In the genomic region with DNA sequence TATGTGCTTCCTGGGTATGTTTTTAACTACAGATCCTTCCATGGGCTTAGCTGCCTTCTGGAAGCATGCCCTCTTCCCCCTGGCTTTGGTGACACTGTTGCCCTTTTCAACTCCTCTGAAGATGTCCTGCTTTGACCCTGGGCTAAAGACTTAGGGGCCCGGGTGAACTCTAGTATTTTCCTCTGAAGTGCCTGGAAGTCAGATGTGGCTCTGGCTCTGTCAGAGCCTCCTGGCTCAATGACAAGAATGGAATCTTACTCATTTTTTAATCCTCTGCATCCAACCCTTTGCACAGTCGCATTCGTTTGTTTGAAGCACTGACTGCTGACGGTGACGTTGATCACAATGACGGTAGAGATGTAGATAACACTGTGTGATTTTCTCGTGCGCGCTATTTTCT, we compare ENCODE assay signal across 15 mouse cellular contexts. TPM values are rescaled to one million over a fixed set of nuclear protein-coding genes. Genes with fewer than 3 reads are reported as not detected.
DNase-seq lines count a peak whose midpoint lies in the region; TF ChIP-seq lines count a peak whose summit lies in the region.
"Had no signal": no experiment of that assay in that cellular context is flagged by ENCODE, and none has a peak within 500 bp of the region (broad histone marks: within the 10 kb centered on the region; RNA-seq: fewer than 3 reads in every experiment).

No protein-coding gene starts in this region.

- no peak for TF ChIP-seq CTCF in embryonic fibroblast, embryonic 13.5 days (IDR thresholded peaks at IDR 0.05; ENCODE audit: borderline replicate concordance, insufficient read depth, low read length)

- H3K36me3 ChIP-seq in heart, embryonic 10.5 days: no peaks in the 10 kb centered on the region
- H3K36me3 ChIP-seq: hindbrain, embryonic 10.5 days; liver, embryonic 13.5 days; midbrain, embryonic 15.5 days had no signal

- no peak for TF ChIP-seq POLR2A in embryonic fibroblast, embryonic 13.5 days (IDR thresholded peaks at IDR 0.05; ENCODE audit: low read depth, low read length)

- H3K4me1 ChIP-seq in heart, embryonic 10.5 days: peaks cover 11% of the 10 kb centered on the region
- peaks cover 20% of the 10 kb centered on the region for H3K4me1 ChIP-seq in embryonic fibroblast, embryonic 13.5 days (ENCODE audit: control insufficient read depth, insufficient read depth, low read length)
- H3K4me1 ChIP-seq: midbrain, embryonic 15.5 days had no signal

- H3K4me3 ChIP-seq in heart, embryonic 10.5 days: no peak overlapping the region
- no peak overlapping the region for H3K4me3 ChIP-seq in embryonic fibroblast, embryonic 13.5 days (ENCODE audit: insufficient read depth, low read length)
- H3K4me3 ChIP-seq: hindbrain, embryonic 10.5 days; left cerebral cortex, adult 2 months; liver, embryonic 13.5 days; midbrain, embryonic 15.5 days had no signal

- H3K27ac ChIP-seq in heart, embryonic 10.5 days: no peak overlapping the region
- H3K27ac ChIP-seq in embryonic fibroblast, embryonic 13.5 days (ENCODE audit: insufficient read depth, low read length): peak overlapping the region; percentile 56
- H3K27ac ChIP-seq: hindbrain, embryonic 10.5 days; left cerebral cortex, adult 2 months; liver, embryonic 13.5 days; midbrain, embryonic 15.5 days had no signal

- H3K27me3 ChIP-seq in heart, embryonic 10.5 days (ENCODE audit: insufficient read depth, poor library complexity, severe bottlenecking): no peaks in the 10 kb centered on the region
- H3K27me3 ChIP-seq: CH12.LX; liver, embryonic 13.5 days; midbrain, embryonic 15.5 days had no signal

- WGBS in heart, embryonic 10.5 days: 61% methylated on average over 9 of the region's 9 CpGs

- DNase-seq in adrenal gland, adult (ENCODE audit: inconsistent age in 2 of 2, low spot score in 1 of 2): peak; percentile 21 to 66
- no peak for DNase-seq in adrenal gland, adult 18-20 months (ENCODE audit: low spot score in 2 of 2)
- DNase-seq in heart, adult 18-20 months: peak; percentile 40 to 47
- no peak for DNase-seq in heart, embryonic 10.5 days (ENCODE audit: low spot score)
- DNase-seq in kidney, postnatal 25 days: peak; percentile 46 to 71
- no peak for DNase-seq in kidney, adult 18-20 months
- no peak for DNase-seq in T-cell, adult 2 months (ENCODE audit: low spot score)
- DNase-seq: cerebellum, postnatal 10 days; forebrain, postnatal 0 days; liver, embryonic 13.5 days had no signal

- no peaks in the 10 kb centered on the region for H3K9me3 ChIP-seq in heart, embryonic 10.5 days
- H3K9me3 ChIP-seq: hindbrain, embryonic 10.5 days; liver, embryonic 13.5 days; midbrain, embryonic 15.5 days had no signal

RNA-seq across cellular contexts. Expression of gene Gadd45a, which starts 45.0 kb away (rescaled TPM):
- total RNA-seq in adrenal gland, adult 18-20 months (2021): 10 to 100 TPM; 10.6 to 27.8 TPM
- 10 to 100 TPM; 22.9 to 24.8 TPM for total RNA-seq in heart, adult 18-20 months (2021)
- polyA plus RNA-seq in heart, embryonic 10.5 days (2016; fragmentation: Nextera tagmentation; extraction: Ambion mirVana): 9.0 and 10.9 TPM in 2 replicates
- polyA plus RNA-seq in embryonic fibroblast, embryonic 13.5 days (2011; ENCODE audit: insufficient read length, low read depth, missing spikeins): 59.5 and 69.2 TPM in 2 replicates

Comparison
In these comparisons a context has a peak if more than half of its experiments do, and no peak if none do; other contexts are left out.
1. DNase-seq: peak in adrenal gland, adult (2 of 2), heart, adult 18-20 months (2 of 2) and kidney, postnatal 25 days (2 of 2); none in adrenal gland, adult 18-20 months (0 of 2), heart, embryonic 10.5 days (single experiment), kidney, adult 18-20 months (single experiment) and T-cell, adult 2 months (single experiment).